Mouse (Mus musculus) olfactory bulb, adult 2 months (tissue): Measurements from ENCODE around the gene Tenm3.

Source experiments
- CTCF ChIP-seq: fragments of 200-500 bp; IDR thresholded peaks from 2 replicates; pipeline ENCODE4 v1.5.1; 2012; ENCODE audit warnings: low read depth, mild to moderate bottlenecking, low read length, moderate library complexity; ENCODE audit not compliant: insufficient read depth
- POLR2A ChIP-seq: fragments of 200-500 bp; IDR thresholded peaks from 2 replicates; pipeline ENCODE4 v1.6.1; 2012; ENCODE audit warnings: mild to moderate bottlenecking, low read depth, low read length, moderate library complexity; ENCODE audit not compliant: insufficient read depth

- TF ChIP-seq CTCF = no peak
- TF ChIP-seq POLR2A = no peak
These were observed 640.6 kb downstream of the Tenm3 start for GRCm38 (mm10) chr8:48203161-48203560.
